Mouse (Mus musculus): Measurements from ENCODE around the gene Man1b1. TPM values are rescaled to one million over a fixed set of nuclear protein-coding genes. Genes with fewer than 3 reads are reported as not detected.

The Man1b1 gene
- total RNA-seq (2023) = 50.6 TPM

DNA sequence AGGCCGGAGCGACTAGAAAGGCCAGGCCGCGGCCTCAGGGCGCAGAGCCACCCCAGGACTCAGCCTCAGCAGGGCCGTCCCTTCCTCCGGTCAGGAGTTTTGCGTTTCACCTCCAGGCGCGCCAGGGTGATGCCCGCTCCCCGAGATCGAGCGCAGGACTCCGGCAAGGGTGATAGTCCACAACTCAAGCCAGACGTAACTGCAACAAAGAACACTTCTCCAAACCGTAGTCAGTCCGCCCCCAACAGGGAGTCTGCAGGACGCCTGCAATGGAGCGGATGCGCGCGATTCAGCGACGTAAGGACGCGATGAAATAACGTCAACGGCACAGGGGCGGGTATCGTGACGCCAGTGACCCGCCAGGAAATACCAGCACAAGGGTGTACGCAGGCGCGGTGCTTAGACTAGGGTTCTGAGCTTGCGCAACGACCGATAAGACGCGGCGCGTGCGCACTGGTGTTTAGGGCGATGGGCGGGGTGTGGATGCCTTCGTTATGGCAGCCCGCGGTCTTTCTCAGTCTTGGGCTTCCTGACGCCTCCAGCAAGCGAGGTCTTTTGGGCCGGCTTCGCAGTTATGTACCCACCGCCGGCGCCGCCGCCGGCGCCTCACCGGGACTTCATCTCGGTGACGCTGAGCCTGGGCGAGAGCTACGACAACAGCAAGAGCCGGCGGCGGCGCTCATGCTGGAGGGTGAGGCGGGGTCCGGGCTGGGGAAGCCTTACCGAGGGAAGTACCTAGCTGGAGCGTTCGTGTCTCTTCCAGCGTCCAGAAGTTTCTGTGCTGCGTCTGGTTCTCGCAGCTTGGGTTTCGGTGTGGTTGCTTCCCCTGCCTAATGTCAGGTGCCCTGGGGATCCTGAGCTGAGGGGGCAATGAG, at the start of gene Man1b1:
TSS of gene Man1b1 (plus strand) at position 53 of the 875 bp plus-strand sequence.

DNA sequence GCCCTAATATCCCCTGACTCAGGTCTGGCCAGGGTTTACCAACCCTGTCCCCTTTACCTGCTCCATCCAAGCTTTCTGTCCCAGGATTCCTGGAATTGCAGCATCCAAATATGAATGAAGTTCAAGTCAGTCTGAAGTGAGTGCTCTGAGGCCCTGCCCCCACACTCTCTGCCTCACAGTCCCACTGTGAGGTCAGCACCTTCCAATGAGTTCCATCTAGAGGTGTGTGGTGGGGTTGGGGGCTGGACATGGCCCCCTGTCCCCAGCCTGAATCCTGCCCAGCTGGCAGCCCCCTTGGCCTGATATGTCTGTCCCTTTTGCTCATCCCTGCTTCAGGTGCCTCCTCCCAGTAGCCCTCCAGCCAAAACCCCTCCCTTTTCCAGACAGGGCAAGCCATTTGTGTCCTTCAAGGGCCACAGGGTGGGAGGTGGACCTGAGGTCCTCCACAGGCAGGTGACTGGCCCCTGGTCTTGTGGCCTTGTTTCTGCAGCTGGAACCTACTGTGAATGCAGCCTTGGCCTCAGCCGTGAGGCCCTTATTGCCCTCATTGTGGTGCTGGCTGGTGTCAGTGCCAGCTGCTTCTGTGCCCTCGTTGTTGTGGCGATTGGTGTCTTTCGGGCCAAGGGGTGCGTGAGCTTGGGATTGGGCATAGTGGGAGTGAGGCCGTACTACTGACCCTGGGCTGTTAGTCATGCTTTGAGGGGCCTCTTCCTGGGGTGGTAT, 44.0 kb upstream of the Man1b1 start, which contains the start of gene Tmem210:
TSS of gene Tmem210 (plus strand) at position 219 of the 723 bp plus-strand sequence.

DNA sequence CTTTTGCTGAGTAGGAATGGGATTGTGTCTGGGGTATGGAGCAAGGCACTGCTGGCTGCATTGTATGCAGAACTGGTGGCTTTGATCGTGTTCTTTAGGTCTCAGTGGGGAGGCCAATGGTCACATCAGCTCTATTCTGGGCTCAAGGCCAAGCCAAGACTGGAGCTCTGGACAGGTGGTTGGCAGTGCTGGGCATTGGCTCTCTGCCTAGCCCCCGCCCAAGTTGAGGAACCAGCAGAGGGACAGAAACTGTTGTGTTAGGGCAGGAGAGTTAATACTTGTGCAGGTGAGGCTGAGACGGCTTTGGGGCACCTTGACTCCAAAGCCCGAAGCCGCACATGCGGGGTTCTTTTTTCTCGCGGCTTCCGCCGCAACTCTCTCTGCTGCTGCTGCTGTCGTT, 42.5 kb upstream of the Man1b1 start, which contains the start of gene Lrrc26:
TSS of gene Lrrc26 (plus strand) at position 265 of the 400 bp plus-strand sequence.

GRCm38 (mm10) chr2:25318971-25319773, 13.0 kb upstream of the Man1b1 start, which contains the start of gene Grin1:
TSS of gene Grin1 (minus strand) at chr2:25319187.

GRCm38 (mm10) chr2:25356208-25357079, 24.3 kb downstream of the Man1b1 start, which contains the start of gene Dpp7:
TSS of gene Dpp7 (minus strand) at chr2:25356359.

GRCm38 (mm10) chr2:25365091-25365761, 33.1 kb downstream of the Man1b1 start, which contains the start of gene Uap1l1:
TSS of gene Uap1l1 (minus strand) at chr2:25365682.

GRCm38 (mm10) chr2:25371764-25372643, 39.9 kb downstream of the Man1b1 start, which contains the start of gene Sapcd2:
TSS of gene Sapcd2 (plus strand) at chr2:25372321.

GRCm38 (mm10) chr2:25395721-25396596, 63.8 kb downstream of the Man1b1 start, which contains the start of gene Entpd2:
TSS of gene Entpd2 (plus strand) at chr2:25395874.

DNA sequence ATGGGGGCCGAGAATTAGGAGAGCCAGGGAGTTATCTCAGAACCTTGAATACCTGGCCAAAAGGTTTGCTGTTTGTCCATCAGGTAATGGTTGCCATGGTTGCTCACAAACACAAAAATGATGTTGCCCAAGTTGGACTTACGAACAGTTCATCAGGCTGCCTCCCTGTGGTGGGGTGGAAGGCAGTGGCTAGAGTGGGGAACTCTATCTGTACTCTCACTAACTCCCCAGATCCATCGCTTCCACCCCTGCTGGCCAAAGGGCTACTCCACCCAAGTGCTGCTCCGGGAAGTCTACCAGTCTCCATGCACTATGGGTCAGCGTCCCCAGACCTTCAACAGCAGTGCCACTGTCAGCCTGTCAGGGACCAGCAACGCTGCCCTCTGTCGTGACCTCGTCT, 66.9 kb downstream of the Man1b1 start, which contains the start of gene Npdc1:
TSS of gene Npdc1 (plus strand) at position 301 of the 400 bp plus-strand sequence.

Other genes starting within 250 kb of the Man1b1 start
- gene Noxa1, start 237.2 kb upstream of the Man1b1 start, total RNA-seq (2023) = not detected
- gene Nrarp, start 151.6 kb upstream of the Man1b1 start, total RNA-seq (2023) = 5.2 TPM
- gene Tor4a, start 135.5 kb upstream of the Man1b1 start, total RNA-seq (2023) = 23.0 TPM
- gene Nelfb, start 120.8 kb upstream of the Man1b1 start, total RNA-seq (2023) = 63.7 TPM
- not detected for gene Stpg3, start 117.7 kb upstream of the Man1b1 start, total RNA-seq (2023)
- gene Fam166a, start 113.6 kb upstream of the Man1b1 start, total RNA-seq (2023) = not detected
- 113 TPM for gene Tubb4b, start 107.6 kb upstream of the Man1b1 start, total RNA-seq (2023)
- not detected for gene Slc34a3, start 98.0 kb upstream of the Man1b1 start, total RNA-seq (2023)
- gene Rnf224, start 95.6 kb upstream of the Man1b1 start, total RNA-seq (2023) = not detected
- not detected for gene Rnf208, start 90.1 kb upstream of the Man1b1 start, total RNA-seq (2023)
- not detected for gene Cysrt1, start 89.9 kb upstream of the Man1b1 start, total RNA-seq (2023)
- gene AL732309.1, start 85.5 kb upstream of the Man1b1 start, total RNA-seq (2023) = 5.9 TPM
- 24.4 TPM for gene Tmem203, start 76.9 kb upstream of the Man1b1 start, total RNA-seq (2023)
- 29.6 TPM for gene Tprn, start 69.7 kb upstream of the Man1b1 start, total RNA-seq (2023)
- 35.2 TPM for gene Ssna1, start 59.9 kb upstream of the Man1b1 start, total RNA-seq (2023)
- gene Anapc2, start 59.9 kb upstream of the Man1b1 start, total RNA-seq (2023) = 99.3 TPM
- gene Tmem210, start 44.2 kb upstream of the Man1b1 start, total RNA-seq (2023) = not detected
- gene Lrrc26, start 42.4 kb upstream of the Man1b1 start, total RNA-seq (2023) = not detected
- gene Grin1, start 13.2 kb upstream of the Man1b1 start, total RNA-seq (2023) = not detected
- 17.2 TPM for gene Dpp7, start 24.0 kb downstream of the Man1b1 start, total RNA-seq (2023)
- 10.3 TPM for gene Uap1l1, start 33.3 kb downstream of the Man1b1 start, total RNA-seq (2023)
- gene Sapcd2, start 40.0 kb downstream of the Man1b1 start, total RNA-seq (2023) = 0.74 TPM
- 1.4 TPM for gene Entpd2, start 63.5 kb downstream of the Man1b1 start, total RNA-seq (2023)
- 0.98 TPM for gene Npdc1, start 67.0 kb downstream of the Man1b1 start, total RNA-seq (2023)
- 0.59 TPM for gene Fut7, start 90.9 kb downstream of the Man1b1 start, total RNA-seq (2023)
- 69.0 TPM for gene Abca2, start 96.4 kb downstream of the Man1b1 start, total RNA-seq (2023)
- gene Clic3, start 124.5 kb downstream of the Man1b1 start, total RNA-seq (2023) = not detected
- gene Paxx, start 128.8 kb downstream of the Man1b1 start, total RNA-seq (2023) = 92.6 TPM
- gene Ptgds, start 137.7 kb downstream of the Man1b1 start, total RNA-seq (2023) = not detected
- gene Lcn12, start 161.6 kb downstream of the Man1b1 start, total RNA-seq (2023) = not detected
- 47.7 TPM for gene Fbxw5, start 168.4 kb downstream of the Man1b1 start, total RNA-seq (2023)
- not detected for gene C8g, start 169.4 kb downstream of the Man1b1 start, total RNA-seq (2023)
- 49.0 TPM for gene Traf2, start 214.6 kb downstream of the Man1b1 start, total RNA-seq (2023)
- gene Edf1, start 225.5 kb downstream of the Man1b1 start, total RNA-seq (2023) = 117 TPM
- 3.6 TPM for gene Mamdc4, start 242.5 kb downstream of the Man1b1 start, total RNA-seq (2023)
- 29.9 TPM for gene Phpt1, start 242.9 kb downstream of the Man1b1 start, total RNA-seq (2023)
- 0.33 TPM for gene Ajm1, start 249.4 kb downstream of the Man1b1 start, total RNA-seq (2023)

All from CD4-positive naive resting alpha-beta T cell, adult 57 days (primary cell).